Mouse (Mus musculus): ENCODE measurements around the gene Zfp691.

GRCm38 (mm10) chr4:119125577-119126270, 48.3 kb downstream of the Zfp691 start:
- TF ChIP-seq EP300 (IDR thresholded peaks at IDR 0.05; ENCODE audit: low read depth): no peak
- no peak for TF ChIP-seq CTCF (IDR thresholded peaks at IDR 0.05; ENCODE audit: low read depth)

Measured in liver, postnatal 0 days (tissue).